20 mouse cellular contexts compared by ENCODE assay signal in genomic region chr5:75612380-75612779, GRCm38 (mm10). TPM values are rescaled to one million over a fixed set of nuclear protein-coding genes. Genes with fewer than 3 reads are reported as not detected.
A peak's percentile ranks its signal among the peaks of the same experiment; 100 is the strongest.
DNase-seq lines count a peak whose midpoint lies in the region; ATAC-seq and TF ChIP-seq lines count a peak whose summit lies in the region.
"Had no signal": no experiment of that assay in that cellular context is flagged by ENCODE, and none has a peak within 500 bp of the region (broad histone marks: within the 10 kb centered on the region; RNA-seq: fewer than 3 reads in every experiment).

No protein-coding gene starts in this region.

- WGBS in forebrain, embryonic 12.5 days = 56% methylated on average over 1 of the region's 1 CpGs
- 80% methylated on average over 1 of the region's 1 CpGs for WGBS in forebrain, embryonic 10.5 days
- 23% methylated on average over 1 of the region's 1 CpGs for WGBS in neural tube, embryonic 12.5 days
- 16% methylated on average over 1 of the region's 1 CpGs for WGBS in hindbrain, postnatal 0 days

- H3K27me3 ChIP-seq in forebrain, embryonic 12.5 days = no peaks in the 10 kb centered on the region
- H3K27me3 ChIP-seq in forebrain, embryonic 10.5 days (ENCODE audit: poor library complexity, severe bottlenecking) = no peaks in the 10 kb centered on the region
- H3K27me3 ChIP-seq in neural tube, embryonic 12.5 days (replicated peaks) = no peaks in the 10 kb centered on the region
- no peaks in the 10 kb centered on the region for H3K27me3 ChIP-seq in hindbrain, postnatal 0 days (ENCODE audit: insufficient read depth, low read length)
- H3K27me3 ChIP-seq: CH12.LX; limb, embryonic 12.5 days; lung, embryonic 15.5 days had no signal

- 0 out of 2 replicates have a peak, but pooled peaks cover 7% of the 10 kb centered on the region for H3K36me3 ChIP-seq in forebrain, embryonic 12.5 days (replicated peaks)
- peaks cover 21% of the 10 kb centered on the region for H3K36me3 ChIP-seq in forebrain, embryonic 10.5 days (replicated peaks)
- H3K36me3 ChIP-seq in neural tube, embryonic 12.5 days = peaks cover 10% of the 10 kb centered on the region
- H3K36me3 ChIP-seq in hindbrain, postnatal 0 days (ENCODE audit: insufficient read depth, low read length) = no peaks in the 10 kb centered on the region
- H3K36me3 ChIP-seq: limb, embryonic 12.5 days; lung, embryonic 15.5 days had no signal

- H3K4me2 ChIP-seq in forebrain, embryonic 12.5 days = no peak overlapping the region
- no peak overlapping the region for H3K4me2 ChIP-seq in neural tube, embryonic 12.5 days (replicated peaks)
- no peak overlapping the region for H3K4me2 ChIP-seq in hindbrain, postnatal 0 days (ENCODE audit: low read depth, low read length)
- H3K4me2 ChIP-seq: limb, embryonic 12.5 days; lung, embryonic 15.5 days had no signal

- no peak for ATAC-seq in forebrain, embryonic 12.5 days (ENCODE audit: low FRiP score)
- ATAC-seq in neural tube, embryonic 12.5 days (ENCODE audit: low FRiP score, low read depth) = peak; percentile 68
- ATAC-seq in hindbrain, postnatal 0 days = no peak
- ATAC-seq: intestine, embryonic 16.5 days had no signal

- H3K4me1 ChIP-seq in forebrain, embryonic 12.5 days = peaks cover 4% of the 10 kb centered on the region; the same call in 1 of the 2 replicates
- H3K4me1 ChIP-seq in forebrain, embryonic 10.5 days = peaks cover 6% of the 10 kb centered on the region; the same call in 1 of the 2 replicates
- no peaks in the 10 kb centered on the region; the same call in 1 of the 2 replicates for H3K4me1 ChIP-seq in neural tube, embryonic 12.5 days
- H3K4me1 ChIP-seq in hindbrain, postnatal 0 days (ENCODE audit: insufficient read depth, low read length) = no peaks in the 10 kb centered on the region
- H3K4me1 ChIP-seq: limb, embryonic 12.5 days; lung, embryonic 15.5 days had no signal

- no peak for TF ChIP-seq CTCF in hindbrain, postnatal 0 days (IDR thresholded peaks at IDR 0.05; ENCODE audit: low read depth)

- no peaks in the 10 kb centered on the region for H3K9me3 ChIP-seq in forebrain, embryonic 12.5 days
- no peaks in the 10 kb centered on the region for H3K9me3 ChIP-seq in forebrain, embryonic 10.5 days
- no peaks in the 10 kb centered on the region for H3K9me3 ChIP-seq in neural tube, embryonic 12.5 days
- no peaks in the 10 kb centered on the region for H3K9me3 ChIP-seq in hindbrain, postnatal 0 days (ENCODE audit: low read length)
- H3K9me3 ChIP-seq: limb, embryonic 12.5 days; lung, embryonic 15.5 days had no signal

- H3K27ac ChIP-seq in forebrain, embryonic 12.5 days = peak overlapping the region; percentile 46; the same call in 1 of the 2 replicates
- H3K27ac ChIP-seq in forebrain, embryonic 10.5 days = no peak overlapping the region
- H3K27ac ChIP-seq in neural tube, embryonic 12.5 days = no peak overlapping the region
- H3K27ac ChIP-seq in hindbrain, postnatal 0 days = peak overlapping the region; percentile 27; the same call in 1 of the 2 replicates
- H3K27ac ChIP-seq: limb, embryonic 12.5 days; liver, embryonic 14.5 days; lung, embryonic 15.5 days had no signal

- no peak overlapping the region for H3K9ac ChIP-seq in forebrain, embryonic 12.5 days
- no peak overlapping the region for H3K9ac ChIP-seq in neural tube, embryonic 12.5 days
- no peak overlapping the region for H3K9ac ChIP-seq in hindbrain, postnatal 0 days (replicated peaks; ENCODE audit: low read length)
- H3K9ac ChIP-seq: limb, embryonic 12.5 days; liver, embryonic 14.5 days; lung, embryonic 15.5 days had no signal

- H3K4me3 ChIP-seq in forebrain, embryonic 12.5 days (replicated peaks) = no peak overlapping the region
- H3K4me3 ChIP-seq in forebrain, embryonic 10.5 days = no peak overlapping the region
- no peak overlapping the region for H3K4me3 ChIP-seq in neural tube, embryonic 12.5 days
- no peak overlapping the region for H3K4me3 ChIP-seq in hindbrain, postnatal 0 days (ENCODE audit: low read length)
- H3K4me3 ChIP-seq: erythroblast, embryonic 14.5 days; limb, embryonic 12.5 days; lung, embryonic 15.5 days had no signal

- no peak for DNase-seq in forebrain, embryonic 10.5 days (ENCODE audit: extremely low spot score, low spot score)
- peak; percentile 45 to 65 for DNase-seq in layer of hippocampus, postnatal 14 days (ENCODE audit: low spot score in 2 of 2)
- no peak for DNase-seq in layer of hippocampus, postnatal 36 days
- no peak for DNase-seq in neural tube, embryonic 10.5 days (ENCODE audit: extremely low spot score, low spot score)
- peak; percentile 74 for DNase-seq in hindbrain, postnatal 0 days (ENCODE audit: low spot score)
- DNase-seq in urinary bladder, postnatal 10 days (ENCODE audit: low spot score) = no peak
- DNase-seq: adrenal gland, postnatal 25 days; cerebellum, adult 18-20 months; gastrocnemius, postnatal 10 days; heart, adult 18-20 months; lung, postnatal 4 days; thymus, postnatal 25 days had no signal

RNA-seq across cellular contexts. Expression of gene Kit, which starts 37.7 kb away (rescaled TPM):
- 23.9 and 27.5 TPM in 2 replicates for polyA plus RNA-seq in forebrain, embryonic 12.5 days (2016; fragmentation: Nextera tagmentation; extraction: Ambion mirVana)
- 20.5 and 20.6 TPM in 2 replicates for polyA plus RNA-seq in forebrain, embryonic 10.5 days (2016; fragmentation: Nextera tagmentation; extraction: Ambion mirVana)
- 10 to 100 TPM; 75.9 to 81.3 TPM for total RNA-seq in layer of hippocampus, postnatal 14 days (2021)
- 10 to 100 TPM; 71.3 to 78.1 TPM for total RNA-seq in layer of hippocampus, postnatal 36 days (2021)
- 32.1 and 34.3 TPM in 2 replicates for polyA plus RNA-seq in neural tube, embryonic 12.5 days (2016; fragmentation: Nextera tagmentation; extraction: Ambion mirVana)
- 48.0 and 58.1 TPM in 2 replicates for total RNA-seq in hindbrain, postnatal 0 days (2014; rRNA removed)
- 31.2 and 31.8 TPM in 2 replicates for polyA plus RNA-seq in hindbrain, postnatal 0 days (2015; fragmentation: Nextera tagmentation; extraction: Ambion mirVana)

Comparison
In these comparisons a context has a peak if more than half of its experiments do, and no peak if none do; other contexts are left out.
1. H3K27ac ChIP-seq: peak in forebrain, embryonic 12.5 days (single experiment) and hindbrain, postnatal 0 days (single experiment); none in forebrain, embryonic 10.5 days (single experiment) and neural tube, embryonic 12.5 days (single experiment).
2. DNase-seq: peak in layer of hippocampus, postnatal 14 days (2 of 2) and hindbrain, postnatal 0 days (single experiment); none in forebrain, embryonic 10.5 days (single experiment), layer of hippocampus, postnatal 36 days (0 of 2), neural tube, embryonic 10.5 days (single experiment) and urinary bladder, postnatal 10 days (single experiment).